Mouse (Mus musculus): ENCODE data around the gene Akap13.
"Not testable (repeated sequence)": the region's sequence is repeated elsewhere in the genome, so short reads cannot be mapped to it uniquely, and the experiment has no call there.

Gene Akap13

GRCm38 (mm10) chr7:75715939-75716338 lies 260.6 kb downstream of the Akap13 start:
- DNase-seq (ENCODE audit: low spot score in 2 of 2) = no peak

GRCm38 (mm10) chr7:75717349-75717748 lies 262.0 kb downstream of the Akap13 start:
- no peak for DNase-seq (ENCODE audit: low spot score in 2 of 2)

DNA sequence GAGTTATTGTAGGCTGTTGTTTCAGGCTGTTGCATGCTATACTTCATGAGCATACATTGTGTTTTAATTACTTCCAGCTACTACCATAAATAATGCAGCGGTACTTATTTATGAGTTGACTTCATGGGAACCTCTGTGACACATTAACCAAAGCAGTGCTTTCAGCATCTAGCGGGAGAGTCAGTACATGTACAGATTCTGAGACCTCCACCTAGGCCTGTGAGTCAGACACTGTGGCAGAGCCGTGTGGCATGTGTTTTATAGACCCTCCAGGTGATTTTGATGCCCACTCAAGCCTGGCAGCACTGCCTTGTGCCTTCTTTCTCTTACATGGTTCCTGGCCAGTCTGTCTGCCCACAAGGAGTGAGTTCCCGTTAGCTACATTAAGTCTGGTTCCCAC lies 266.0 kb downstream of the Akap13 start:
- no peak for DNase-seq (ENCODE audit: low spot score in 2 of 2)

GRCm38 (mm10) chr7:75724012-75724411 lies 268.7 kb downstream of the Akap13 start:
- no peak for DNase-seq (ENCODE audit: low spot score in 2 of 2)

DNA sequence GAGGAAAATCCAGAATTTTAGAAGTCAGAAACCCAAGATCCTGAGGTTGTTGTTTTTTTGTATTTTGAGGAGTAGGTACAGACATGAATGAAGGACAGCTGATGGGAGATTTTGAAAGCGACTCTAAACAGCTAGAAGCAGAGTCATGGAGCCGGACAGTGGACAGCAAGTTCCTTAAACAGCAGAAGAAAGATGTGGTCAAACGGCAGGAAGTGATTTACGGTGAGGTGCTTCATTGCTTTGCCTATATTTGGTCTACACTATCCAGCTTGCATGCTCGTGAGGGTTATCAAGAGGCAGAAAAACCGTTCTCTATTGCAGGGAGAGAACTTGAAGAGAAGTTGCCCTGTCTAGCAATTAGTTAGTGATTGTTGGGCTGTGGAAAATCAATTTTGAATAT lies 270.6 kb downstream of the Akap13 start:
- no peak for DNase-seq (ENCODE audit: low spot score in 2 of 2)

DNA sequence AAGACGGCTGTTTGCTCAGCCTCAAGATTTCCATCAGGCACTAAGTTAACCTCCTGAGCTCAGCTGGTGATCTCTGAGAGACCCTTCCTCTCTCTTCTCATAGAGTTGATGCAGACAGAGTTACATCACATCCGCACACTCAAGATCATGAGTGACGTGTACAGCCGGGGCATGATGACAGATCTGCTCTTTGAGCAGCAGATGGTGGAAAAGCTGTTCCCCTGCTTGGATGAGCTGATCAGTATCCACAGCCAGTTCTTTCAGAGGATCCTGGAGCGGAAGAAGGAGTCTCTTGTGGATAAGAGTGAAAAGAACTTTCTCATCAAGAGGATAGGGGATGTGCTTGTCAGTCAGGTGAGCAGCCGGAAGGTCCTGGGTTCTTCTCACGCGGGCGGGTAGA lies 271.5 kb downstream of the Akap13 start:
- DNase-seq (ENCODE audit: low spot score in 2 of 2) = no peak

- no peak for DNase-seq (ENCODE audit: low spot score in 2 of 2)
Measured at GRCm38 (mm10) chr7:75729652-75730051, 274.3 kb downstream of the Akap13 start.

DNA sequence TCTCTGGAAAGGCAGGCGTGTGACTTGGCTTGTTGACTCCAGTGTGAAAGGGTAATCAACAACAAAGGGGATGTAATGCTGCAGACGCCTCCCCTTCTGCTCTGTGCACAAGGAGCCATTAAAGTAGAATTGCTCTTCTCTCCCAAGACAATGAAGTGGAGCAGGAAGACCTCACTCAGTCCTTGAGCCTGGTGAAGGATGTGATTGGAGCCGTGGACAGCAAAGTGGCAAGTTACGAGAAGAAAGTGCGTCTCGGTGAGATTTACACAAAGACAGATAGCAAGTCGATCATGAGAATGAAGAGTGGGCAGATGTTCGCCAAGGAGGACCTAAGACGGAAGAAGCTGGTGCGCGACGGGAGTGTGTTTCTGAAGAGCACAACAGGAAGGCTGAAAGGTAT lies 274.9 kb downstream of the Akap13 start:
- DNase-seq (ENCODE audit: low spot score in 2 of 2) = no peak

- DNase-seq (ENCODE audit: low spot score in 2 of 2) = no peak
Measured at GRCm38 (mm10) chr7:75731951-75732350, 276.6 kb downstream of the Akap13 start.

DNA sequence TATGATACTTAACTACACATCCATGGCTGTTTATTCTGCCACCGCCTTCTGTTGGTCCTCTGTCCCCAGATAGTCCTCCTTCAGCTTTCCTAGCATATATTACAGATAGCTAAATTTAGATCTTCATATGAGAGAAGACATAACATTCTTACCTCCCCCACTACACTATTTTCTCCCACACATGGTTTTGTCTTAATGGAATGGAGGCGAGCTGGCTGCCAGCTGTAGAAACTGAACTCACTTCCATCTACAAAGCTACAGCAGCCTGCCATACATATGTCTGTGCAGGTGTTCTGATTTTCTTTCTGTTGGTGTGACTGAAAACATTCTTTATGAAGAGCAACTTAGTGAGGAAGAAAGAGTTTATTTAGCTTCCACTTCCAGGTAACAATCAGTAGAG lies 277.8 kb downstream of the Akap13 start:
- no peak for DNase-seq (ENCODE audit: low spot score in 2 of 2)

GRCm38 (mm10) chr7:75739075-75739725 lies 283.9 kb downstream of the Akap13 start:
- peak; percentile 42 to 63 for DNase-seq (ENCODE audit: low spot score in 2 of 2)

- DNase-seq (ENCODE audit: low spot score in 2 of 2) = no peak
Measured at GRCm38 (mm10) chr7:75744528-75744927, 289.2 kb downstream of the Akap13 start.

DNA sequence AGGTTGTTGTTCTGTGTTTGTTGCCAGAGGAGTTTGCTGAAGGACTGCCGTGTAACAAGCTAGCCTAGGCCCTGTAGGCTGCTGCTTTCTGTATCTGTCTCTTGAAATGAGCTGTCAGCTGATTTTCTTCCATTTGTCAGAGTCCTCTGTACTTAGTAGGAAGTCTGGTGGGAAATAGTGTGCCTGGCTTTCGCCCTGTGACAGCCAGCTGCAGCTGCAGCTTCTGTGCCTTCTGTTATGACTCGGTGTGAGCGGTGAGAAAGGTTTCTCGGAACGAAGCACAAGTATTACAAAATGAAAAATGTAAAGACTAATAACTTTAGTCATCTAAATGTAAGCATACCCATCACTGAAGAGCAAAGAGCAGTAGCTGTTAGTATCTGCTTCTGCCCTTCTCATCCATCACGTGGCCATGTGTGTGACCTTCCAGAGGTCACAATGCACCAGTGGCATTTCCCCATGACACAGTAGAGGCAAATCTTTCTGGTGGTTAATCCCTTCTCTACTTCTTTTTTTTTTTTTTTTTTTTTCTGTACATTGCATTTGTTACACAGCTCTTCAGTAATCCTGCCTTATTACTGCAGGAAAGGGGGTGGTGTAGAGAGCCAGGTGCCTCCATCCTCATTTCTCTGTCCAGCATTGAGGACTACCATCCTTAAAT lies 289.8 kb downstream of the Akap13 start:
- DNase-seq (ENCODE audit: low spot score in 2 of 2) = no peak

GRCm38 (mm10) chr7:75745969-75746368 lies 290.6 kb downstream of the Akap13 start:
- DNase-seq (ENCODE audit: low spot score in 2 of 2) = not testable (repeated sequence)

DNA sequence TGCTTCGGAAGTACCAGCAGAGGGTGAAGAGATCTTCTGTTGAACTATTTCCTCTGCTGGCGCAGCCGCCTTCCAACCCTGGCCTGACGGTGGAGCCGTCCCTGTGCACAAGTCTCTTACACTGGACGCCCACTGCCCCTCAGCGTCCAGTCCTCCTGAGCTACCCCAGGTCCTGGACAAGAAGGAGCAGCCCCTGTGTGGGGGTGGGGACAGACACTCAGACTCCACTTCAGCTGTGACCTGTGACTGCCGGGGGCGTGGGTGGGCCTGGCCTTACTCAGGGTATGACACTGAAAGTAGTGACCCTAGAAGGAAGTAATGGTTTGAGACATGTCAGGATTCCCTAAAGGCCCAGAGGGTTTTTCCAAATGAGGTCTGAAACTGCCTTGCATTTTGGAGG lies 295.2 kb downstream of the Akap13 start:
- DNase-seq (ENCODE audit: low spot score in 2 of 2) = no peak

- no peak for DNase-seq (ENCODE audit: low spot score in 2 of 2)
Measured at GRCm38 (mm10) chr7:75751161-75751803, 295.9 kb downstream of the Akap13 start.

DNA sequence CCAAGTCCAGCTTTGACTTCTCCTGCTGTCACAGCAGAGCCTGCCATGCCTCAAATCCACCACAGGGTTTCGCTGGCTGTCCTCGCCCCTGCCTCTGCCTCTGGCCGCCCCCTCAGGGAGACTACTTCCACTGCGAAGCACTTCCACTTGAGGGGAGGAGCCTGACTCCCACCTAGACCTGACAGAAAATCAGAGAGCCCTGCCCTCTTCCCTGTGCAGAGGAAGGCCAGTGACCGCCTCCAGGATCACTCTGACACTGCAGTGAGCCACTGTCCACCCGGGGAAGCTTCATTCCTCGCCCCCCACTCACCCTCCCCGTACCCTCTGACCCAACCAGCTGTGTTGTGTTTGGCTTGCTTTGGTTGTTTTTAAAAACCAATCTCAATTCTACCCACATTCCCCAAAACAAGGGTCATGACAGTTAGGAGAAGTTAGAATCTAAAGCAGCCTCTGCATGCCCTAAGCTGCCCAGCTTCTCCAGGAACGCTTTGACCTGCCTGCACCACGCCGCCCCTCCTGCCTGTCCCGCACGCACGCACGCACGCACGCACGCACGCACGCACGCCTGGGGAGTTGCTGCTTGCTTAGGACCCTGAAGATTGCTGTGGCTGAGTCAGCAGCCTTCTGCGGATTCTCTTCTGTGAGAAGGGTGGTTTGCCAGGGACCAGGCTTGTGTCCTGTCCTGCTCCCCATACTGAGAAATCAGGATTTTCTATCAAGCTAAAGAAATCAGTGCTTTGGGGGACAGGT lies 297.3 kb downstream of the Akap13 start:
- DNase-seq (ENCODE audit: low spot score in 2 of 2) = no peak

GRCm38 (mm10) chr7:75753192-75753783 lies 298.0 kb downstream of the Akap13 start:
- no peak for DNase-seq (ENCODE audit: low spot score in 2 of 2)

GRCm38 (mm10) chr7:75754587-75755499 lies 299.5 kb downstream of the Akap13 start:
- DNase-seq (ENCODE audit: low spot score in 2 of 2) = no peak

DNA sequence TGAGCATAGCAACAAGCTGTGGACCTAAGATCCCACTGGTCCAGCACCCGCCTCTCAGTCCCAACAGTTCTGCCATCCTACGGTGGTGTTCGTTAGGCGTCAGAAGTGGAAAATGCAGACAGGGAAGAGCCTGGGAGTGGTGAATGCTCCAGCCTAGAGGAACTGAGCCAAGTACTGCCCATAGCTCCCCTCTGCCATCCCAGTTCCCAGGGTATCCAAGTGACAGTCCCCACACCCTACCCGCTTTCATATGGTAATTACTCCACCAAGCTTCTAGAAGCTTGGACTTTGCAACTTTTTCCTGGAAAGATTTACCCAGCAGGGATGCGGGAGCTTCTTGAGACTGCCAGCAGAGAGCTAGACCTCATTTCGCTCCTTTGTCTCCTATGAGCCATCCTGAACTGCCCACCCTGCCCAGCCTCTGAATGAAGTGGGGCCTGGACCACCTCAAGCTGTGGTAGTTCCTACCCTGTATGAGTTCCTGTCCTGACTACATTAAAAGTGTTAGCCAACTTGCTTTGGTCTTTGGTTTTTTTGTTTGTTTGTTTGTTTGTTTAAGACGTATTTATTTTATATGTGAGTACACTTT lies 300.6 kb downstream of the Akap13 start:
- no peak for DNase-seq (ENCODE audit: low spot score in 2 of 2)

Measured in natural killer cell, adult 2 months (primary cell).